Mouse (Mus musculus) MEL (cell line): Measurements from ENCODE around the gene Csnk1d.

Experiments
- CHD1 ChIP-seq: IDR thresholded peaks from 2 replicates; pipeline ENCODE4 v1.6.1; 2012; ENCODE audit warnings: low read depth, mild to moderate bottlenecking, inconsistent platforms, low read length, improper control_type of control experiment
- CTCF ChIP-seq, 3 experiments: IDR thresholded peaks in 2 of 3; conservative IDR thresholded peaks in 1 of 3; 2 replicates each; pipeline ENCODE4 v1.5.1; 2011 to 2012; ENCODE audit warnings: low read length in 3 of 3, low read depth in 2 of 3, mild to moderate bottlenecking in 2 of 3, improper control_type of control experiment in 1 of 3, inconsistent platforms in 1 of 3, mixed read lengths in 1 of 3, moderate library complexity in 1 of 3; ENCODE audit not compliant: control insufficient read depth in 1 of 3, insufficient read depth in 1 of 3, poor library complexity in 1 of 3, severe bottlenecking in 1 of 3
- EP300 ChIP-seq, 2 experiments: IDR thresholded peaks; 2 replicates each; pipeline ENCODE4 v1.6.1; 2011; ENCODE audit warnings: improper control_type of control experiment in 2 of 2, low read length in 2 of 2, low read depth in 1 of 2, mild to moderate bottlenecking in 1 of 2
- GATA1 ChIP-seq: IDR thresholded peaks from 2 replicates; pipeline ENCODE4 v1.6.1; 2011; ENCODE audit warnings: low read depth, low read length, improper control_type of control experiment
- MAFK ChIP-seq: IDR thresholded peaks from 2 replicates; pipeline ENCODE4 v1.6.1; 2011; ENCODE audit warnings: low read depth, mild to moderate bottlenecking, low read length, improper control_type of control experiment, borderline replicate concordance
- MXI1 ChIP-seq: IDR thresholded peaks from 2 replicates; pipeline ENCODE4 v1.6.1; 2011; ENCODE audit warnings: mild to moderate bottlenecking, low read depth, low read length, improper control_type of control experiment
- NRF1 ChIP-seq: IDR thresholded peaks from 2 replicates; pipeline ENCODE4 v1.6.1; 2014; ENCODE audit warnings: low read depth, mild to moderate bottlenecking, inconsistent platforms, low read length, improper control_type of control experiment, moderate library complexity; ENCODE audit not compliant: poor library complexity, insufficient read depth, severe bottlenecking
- TAL1 ChIP-seq: IDR thresholded peaks from 2 replicates; pipeline ENCODE4 v1.6.1; 2012; ENCODE audit warnings: mild to moderate bottlenecking, inconsistent platforms, low read length, moderate library complexity, mixed read lengths
- TBP ChIP-seq: IDR thresholded peaks from 2 replicates; pipeline ENCODE4 v1.8.0; 2011; ENCODE audit warnings: low read depth, low read length, improper control_type of control experiment
- ZC3H11A ChIP-seq: IDR thresholded peaks from 2 replicates; pipeline ENCODE4 v1.6.1; 2012; ENCODE audit warnings: low read depth, mild to moderate bottlenecking, inconsistent platforms, low read length, improper control_type of control experiment
- ZKSCAN1 ChIP-seq: IDR thresholded peaks from 2 replicates; pipeline ENCODE4 v1.6.1; 2012; ENCODE audit warnings: low read depth, mild to moderate bottlenecking, inconsistent platforms, low read length, improper control_type of control experiment, moderate library complexity

- TF ChIP-seq MAFK (no peak), CTCF (IDR thresholded peaks at IDR 0.05 in 2 of 3, conservative IDR thresholded peaks at IDR 0.05 in 1 of 3; ENCODE audit: control insufficient read depth in 1 of 3, insufficient read depth in 1 of 3, low read depth in 2 of 3, low read length in 3 of 3, poor library complexity in 1 of 3, severe bottlenecking in 1 of 3) (no peak), EP300 (IDR thresholded peaks at IDR 0.05; ENCODE audit: low read depth in 1 of 2, low read length in 2 of 2) (no peak), TBP (no peak), ZC3H11A (no peak), NRF1 (no peak), MXI1 (no peak), TAL1 (no peak), CHD1 (no peak; the same call in 1 of the 2 replicates), GATA1 (no peak), ZKSCAN1 (no peak)
Measured at GRCm38 (mm10) chr11:120951237-120951636, 39.9 kb downstream of the Csnk1d start.
